Mouse (Mus musculus) cortical plate, adult 2 months (tissue): ENCODE measurements around the gene Wiz. TPM values are rescaled to one million over a fixed set of nuclear protein-coding genes. Genes with fewer than 3 reads are reported as not detected.

Experiments used
- H3K27ac ChIP-seq: fragments of 200-500 bp; 2 replicates; pipeline ENCODE4 v1.5.1; 2012; ENCODE audit warnings: low read length, control low read depth, inconsistent platforms; ENCODE audit not compliant: insufficient read depth
- H3K4me1 ChIP-seq: fragments of 200-500 bp; 2 replicates; pipeline ENCODE4 v1.6.1; 2011; ENCODE audit warnings: low read length; ENCODE audit not compliant: control insufficient read depth, insufficient read depth
- H3K4me3 ChIP-seq: fragments of 200-500 bp; 2 replicates; pipeline ENCODE4 v1.5.1; 2011; ENCODE audit warnings: mild to moderate bottlenecking, low read length, control low read depth; ENCODE audit not compliant: insufficient read depth
- CTCF ChIP-seq: fragments of 200-500 bp; IDR thresholded peaks from 2 replicates; pipeline ENCODE4 v1.5.1; 2011; ENCODE audit warnings: mild to moderate bottlenecking, control low read depth, low read length; ENCODE audit not compliant: insufficient read depth; ENCODE audit errors: extremely low read depth
- POLR2A ChIP-seq: fragments of 200-500 bp; IDR thresholded peaks from 2 replicates; pipeline ENCODE4 v1.6.1; 2011; ENCODE audit warnings: mild to moderate bottlenecking, low read length, control low read depth; ENCODE audit not compliant: insufficient read depth; ENCODE audit errors: extremely low read depth
- polyA plus RNA-seq: library from polyadenylated mRNA; depleted of rRNA; stranded (reverse); fragments of >200 nt; gene quantifications from 2 replicates; pipeline ENCODE4 v1.2.3, GENCODE M21; 2012

The Wiz gene
- polyA plus RNA-seq, 1 experiment = 36.9 TPM

DNA sequence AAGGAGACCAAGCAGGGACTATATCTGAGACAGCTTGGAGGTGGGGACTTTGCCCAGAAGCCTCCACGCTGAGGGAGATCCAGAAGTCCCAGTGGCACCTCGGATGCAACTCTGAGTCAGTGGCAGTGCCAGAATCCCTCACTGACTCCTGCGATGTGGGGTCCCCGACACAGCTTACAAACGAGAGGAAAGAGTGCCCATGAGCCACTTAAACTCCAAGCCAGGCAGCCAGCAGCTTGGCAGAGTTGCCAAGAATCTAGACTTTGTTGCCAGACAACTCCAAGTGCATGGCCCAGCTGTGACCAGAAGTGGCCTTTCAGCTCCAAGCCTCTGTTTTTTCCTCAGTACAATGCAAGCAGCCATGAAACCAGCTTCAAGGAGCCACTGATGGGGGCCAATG is 5.6 kb downstream of the Wiz start:
- Histone ChIP-seq H3K27ac (no peak overlapping the region), H3K4me3 (no peak overlapping the region), H3K4me1 (no peaks in the 10 kb centered on the region)
- TF ChIP-seq CTCF (no peak), POLR2A (no peak)

DNA sequence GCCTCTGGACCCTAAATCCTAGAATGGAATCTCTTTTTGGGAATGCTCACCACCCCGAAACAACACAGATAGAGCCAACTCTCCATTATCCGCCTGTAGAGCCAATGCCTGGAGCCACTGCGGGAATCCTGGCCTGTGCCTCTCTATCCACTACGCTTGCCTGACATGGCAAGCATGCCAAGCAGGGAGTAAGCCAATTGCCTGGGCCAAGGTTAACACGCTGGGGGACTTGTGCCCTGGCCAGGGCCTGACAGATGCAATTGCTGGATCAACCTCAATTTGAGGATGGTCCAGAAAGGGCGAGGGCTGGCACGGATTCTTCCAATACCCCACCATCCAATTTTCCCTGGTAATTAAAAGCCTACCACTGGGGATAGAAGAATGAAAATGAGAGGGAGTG is 6.7 kb downstream of the Wiz start:
- H3K4me1 ChIP-seq = no peaks in the 10 kb centered on the region
- H3K27ac ChIP-seq = no peak overlapping the region
- H3K4me3 ChIP-seq = no peak overlapping the region
- TF ChIP-seq CTCF = no peak
- no peak for TF ChIP-seq POLR2A

DNA sequence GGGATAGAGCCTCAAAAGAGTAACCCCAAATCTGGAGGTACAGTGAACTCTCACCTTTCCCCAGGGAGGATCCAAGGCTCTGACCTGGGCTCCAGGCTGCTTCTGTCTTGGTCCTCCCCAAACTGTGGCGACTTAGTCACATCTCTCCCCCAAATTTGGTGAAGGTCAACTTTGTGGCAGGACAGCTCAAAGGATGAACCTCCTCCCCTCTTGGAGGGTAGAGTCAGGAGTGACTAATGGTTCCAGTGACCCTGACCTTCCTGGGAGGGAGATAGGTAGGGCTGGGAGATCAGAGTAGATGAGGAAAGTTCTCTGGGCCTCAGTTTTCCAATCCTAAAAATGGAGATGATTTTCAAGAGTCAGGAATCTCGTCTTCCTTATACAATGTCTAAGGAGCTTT is 10.5 kb downstream of the Wiz start:
- no peak for TF ChIP-seq CTCF
- TF ChIP-seq POLR2A = no peak
- H3K4me1 ChIP-seq = no peaks in the 10 kb centered on the region
- no peak overlapping the region for H3K4me3 ChIP-seq
- H3K27ac ChIP-seq = no peak overlapping the region

DNA sequence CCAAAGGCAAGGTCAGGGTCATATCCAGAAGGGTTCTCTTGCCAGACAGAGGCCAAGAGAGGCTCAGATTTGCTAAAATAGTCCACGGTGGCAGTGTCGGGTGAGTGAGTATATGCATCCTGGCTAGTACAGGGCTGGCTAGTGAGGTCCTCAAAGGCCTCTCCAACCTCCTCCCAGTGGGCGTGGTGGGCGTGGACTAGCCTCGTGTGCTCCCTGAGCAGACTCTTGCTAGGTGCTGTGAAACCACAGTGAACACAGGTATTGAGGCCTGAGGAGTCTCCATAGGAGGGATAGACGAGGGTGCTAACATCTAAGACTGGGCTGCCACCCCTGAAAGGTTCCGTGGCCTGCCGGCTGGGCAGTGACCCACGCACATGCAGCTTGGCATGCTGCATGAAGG is 12.1 kb downstream of the Wiz start:
- TF ChIP-seq CTCF (no peak), POLR2A (no peak)
- H3K4me3 ChIP-seq = no peak overlapping the region

DNA sequence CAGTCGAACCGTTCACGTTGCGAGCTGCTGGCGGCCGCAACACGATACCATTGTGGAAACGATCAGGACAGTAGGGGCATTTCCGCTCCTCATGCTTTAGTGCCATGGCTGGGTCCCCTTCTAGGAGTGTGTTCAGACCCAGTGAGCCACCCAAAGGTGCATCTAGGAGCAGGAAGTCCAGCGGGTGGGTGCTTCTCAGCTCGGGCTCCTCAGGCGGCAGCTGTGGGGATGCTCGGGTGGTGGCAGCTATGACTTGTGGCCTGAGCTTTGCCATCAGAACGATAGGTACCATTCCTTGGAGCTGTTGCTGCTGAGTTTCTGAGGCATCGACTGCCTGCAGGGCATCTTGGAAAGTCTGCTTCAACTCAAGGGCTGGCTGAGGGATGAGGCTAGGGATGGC is 12.8 kb downstream of the Wiz start:
- TF ChIP-seq CTCF (no peak), POLR2A (no peak)
- no peaks in the 10 kb centered on the region for H3K4me1 ChIP-seq
- H3K4me3 ChIP-seq = no peak overlapping the region
- no peak overlapping the region for H3K27ac ChIP-seq

More for the DNA sequence above, 12.1 kb downstream of the Wiz start:
- Histone ChIP-seq H3K4me1 (no peaks in the 10 kb centered on the region), H3K27ac (no peak overlapping the region)

DNA sequence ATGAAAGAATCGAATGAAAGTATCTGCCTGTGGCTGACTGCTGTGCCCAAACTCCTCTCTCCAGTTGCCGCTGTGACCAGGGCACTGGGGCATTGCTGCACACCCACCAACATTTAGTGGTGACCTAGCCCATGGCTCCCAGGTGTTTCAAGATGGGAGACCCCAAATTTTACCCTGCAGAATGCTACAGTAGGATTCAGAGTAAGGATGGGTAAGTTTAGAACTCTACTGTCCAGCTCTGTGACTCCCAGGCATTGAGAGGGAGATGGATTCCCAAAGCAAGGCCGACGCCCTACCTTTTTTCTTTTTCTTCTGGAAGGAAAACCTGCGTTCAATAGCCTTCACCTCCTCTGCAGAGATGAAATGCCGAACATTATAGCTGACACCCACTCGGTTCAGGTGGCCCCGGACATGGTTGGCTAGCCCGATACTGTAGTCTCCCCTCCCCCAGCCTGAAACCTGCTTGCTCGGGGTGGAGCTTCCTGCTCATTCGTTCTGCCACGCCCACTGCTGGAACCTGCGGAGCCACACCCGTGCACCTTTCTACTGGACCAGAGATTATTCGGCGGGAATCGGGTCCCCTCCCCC is 20.2 kb downstream of the Wiz start:
- TF ChIP-seq POLR2A (no peak), CTCF (no peak)
- Histone ChIP-seq H3K4me3 (0 out of 2 replicates have a peak overlapping the region, but pooled peaks have one; percentile 18), H3K4me1 (0 out of 2 replicates have a peak, but pooled peaks cover 2% of the 10 kb centered on the region), H3K27ac (no peak overlapping the region)

DNA sequence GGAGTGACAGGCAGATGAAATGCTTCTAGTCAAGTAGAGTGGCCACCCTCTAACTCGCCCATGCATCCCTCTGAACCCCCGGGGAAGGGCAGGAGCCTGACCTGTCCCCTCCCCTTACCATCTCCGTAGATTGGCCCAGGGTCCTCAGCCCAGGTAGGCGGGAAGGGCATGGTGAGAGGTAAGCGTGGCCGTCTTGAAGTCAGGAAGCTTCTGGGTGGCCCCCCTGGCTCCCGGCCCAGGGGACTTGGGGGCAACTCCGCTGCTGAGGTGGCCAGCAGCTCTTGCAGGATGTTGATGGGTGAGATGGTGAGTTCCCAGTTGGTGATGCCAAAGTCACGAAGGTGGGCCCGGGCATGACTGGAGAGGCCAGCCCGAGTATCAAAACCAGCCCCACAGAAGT is 21.5 kb downstream of the Wiz start:
- Histone ChIP-seq H3K4me3 (no peak overlapping the region), H3K27ac (no peak overlapping the region), H3K4me1 (peaks cover 4% of the 10 kb centered on the region)
- TF ChIP-seq POLR2A = no peak
- no peak for TF ChIP-seq CTCF

DNA sequence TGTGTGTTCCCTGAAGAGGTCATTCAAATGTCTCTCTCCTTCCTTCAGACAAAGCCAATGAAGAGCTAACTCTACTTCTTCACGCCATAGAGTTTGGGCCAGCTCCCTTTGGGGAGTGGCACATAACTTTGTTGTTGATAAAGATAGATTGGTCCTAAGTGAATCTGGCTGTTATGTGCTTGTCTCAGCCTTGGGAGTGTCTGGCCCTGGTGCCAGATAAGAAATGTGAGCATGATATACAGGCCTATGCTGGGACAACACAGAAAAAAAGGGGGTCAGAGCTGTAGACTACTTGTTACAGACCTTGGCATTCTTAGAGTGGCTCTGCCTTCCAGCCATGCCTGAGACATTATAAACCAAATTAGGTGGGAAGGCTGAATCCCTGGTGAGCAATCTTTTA is 23.9 kb downstream of the Wiz start:
- Histone ChIP-seq H3K4me1 (peaks cover 4% of the 10 kb centered on the region), H3K27ac (no peak overlapping the region), H3K4me3 (no peak overlapping the region)
- TF ChIP-seq CTCF (no peak), POLR2A (no peak)

DNA sequence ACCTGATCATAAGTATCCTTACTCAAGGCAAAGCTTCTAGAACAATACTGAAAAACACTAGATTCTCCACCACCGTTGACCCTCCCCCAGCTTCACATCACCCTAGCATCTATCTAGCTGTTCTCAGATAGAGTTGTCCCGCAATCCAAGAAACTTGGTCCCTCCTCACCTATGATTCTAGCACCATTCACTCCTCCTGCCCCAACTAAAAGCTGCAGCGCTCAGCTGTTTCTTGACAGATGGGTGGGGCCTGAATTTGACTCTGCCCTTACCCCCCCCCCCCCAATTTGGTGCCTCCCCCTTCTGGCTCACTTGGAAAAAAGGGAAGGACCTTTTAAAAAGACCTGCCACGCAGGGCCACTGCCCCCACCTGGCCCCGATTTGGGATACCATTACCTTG is 24.4 kb downstream of the Wiz start:
- peaks cover 4% of the 10 kb centered on the region for H3K4me1 ChIP-seq
- peak overlapping the region; percentile 82; the same call in 1 of the 2 replicates for H3K4me3 ChIP-seq
- no peak for TF ChIP-seq CTCF
- no peak for TF ChIP-seq POLR2A
- no peak overlapping the region for H3K27ac ChIP-seq

DNA sequence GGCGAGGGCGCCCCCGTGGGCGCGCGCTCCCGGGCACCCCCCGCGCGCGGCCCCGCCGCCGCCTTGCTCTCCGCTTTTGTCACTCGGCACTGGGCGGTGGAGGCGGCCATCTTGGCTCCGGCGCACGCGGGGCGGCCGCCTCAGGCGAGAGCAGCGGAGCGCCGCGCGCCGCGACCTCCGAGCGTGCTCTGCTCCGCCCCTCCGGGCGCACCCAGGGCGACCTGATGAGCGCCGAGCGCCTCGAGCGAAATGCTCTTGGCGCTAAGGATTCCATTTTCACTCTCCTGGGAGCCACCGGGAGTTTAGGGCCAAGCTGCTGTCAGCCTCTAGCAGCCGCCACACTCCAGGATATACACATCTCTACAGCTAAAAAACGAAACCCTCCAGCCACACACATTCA is 24.9 kb downstream of the Wiz start:
- Histone ChIP-seq H3K4me3 (peak overlapping the region; percentile 82), H3K27ac (no peak overlapping the region), H3K4me1 (peaks cover 4% of the 10 kb centered on the region)
- TF ChIP-seq POLR2A (peak; percentile 50; the same call in 1 of the 2 replicates), CTCF (no peak)
